Mouse (Mus musculus) lung, adult 2 months (tissue): ENCODE results near the gene Kalrn.

Source experiments
- CTCF ChIP-seq: fragments of 200-500 bp; IDR thresholded peaks from 2 replicates; pipeline ENCODE4 v1.5.1; 2011; ENCODE audit warnings: mild to moderate bottlenecking, low read length, control low read depth; ENCODE audit not compliant: insufficient read depth
- POLR2A ChIP-seq: fragments of 200-500 bp; IDR thresholded peaks from 2 replicates; pipeline ENCODE4 v1.6.1; 2011; ENCODE audit warnings: low read depth, mild to moderate bottlenecking, control low read depth, low read length, borderline replicate concordance; ENCODE audit errors: extremely low read depth

GRCm38 (mm10) chr16:34536300-34536699 is 37.0 kb downstream of the Kalrn start:
- no peak for TF ChIP-seq CTCF
- no peak for TF ChIP-seq POLR2A
